In the genomic region with DNA sequence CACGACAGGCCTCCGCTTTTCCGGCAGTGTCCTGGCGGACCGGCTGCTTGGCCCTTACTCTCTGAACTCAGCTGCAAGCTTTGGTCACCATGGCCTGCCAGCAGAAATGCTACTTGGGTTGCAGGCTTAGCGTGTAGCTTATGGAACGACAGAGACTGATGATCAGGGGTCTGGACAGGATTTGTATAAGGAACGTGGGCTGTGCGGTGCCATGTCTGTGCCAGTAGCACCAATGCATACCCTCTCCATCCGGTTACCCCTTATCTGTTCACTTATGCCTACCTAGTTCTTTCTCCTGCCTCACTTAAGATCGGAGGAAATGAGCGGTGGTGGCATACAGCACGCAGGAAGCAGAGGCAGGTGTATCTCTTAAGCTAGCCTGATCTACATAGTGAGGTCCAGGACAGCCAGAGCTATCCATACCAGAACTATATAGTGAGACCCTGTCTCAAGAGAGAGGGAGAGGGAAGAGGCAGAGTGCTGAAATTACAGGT, we compare ENCODE assay signal across 7 mouse cellular contexts. TPM values are rescaled to one million over a fixed set of nuclear protein-coding genes. Genes with fewer than 3 reads are reported as not detected.
DNase-seq lines count a peak whose midpoint lies in the region; ATAC-seq and TF ChIP-seq lines count a peak whose summit lies in the region.

No protein-coding gene starts in this region.

- H3K4me2 ChIP-seq in neural tube, embryonic 11.5 days (ENCODE audit: low read depth), result peak overlapping the region; percentile 78
- H3K4me2 ChIP-seq in limb, embryonic 13.5 days (replicated peaks), result peak overlapping the region; percentile 75

- H3K27me3 ChIP-seq in neural tube, embryonic 11.5 days (ENCODE audit: control insufficient read depth, insufficient read depth, low read length), result no peaks in the 10 kb centered on the region
- H3K27me3 ChIP-seq in erythroblast, embryonic 14.5 days (ENCODE audit: control insufficient read depth), result no peaks in the 10 kb centered on the region
- no peaks in the 10 kb centered on the region for H3K27me3 ChIP-seq in limb, embryonic 13.5 days
- H3K27me3 ChIP-seq in small intestine, adult 2 months (ENCODE audit: control insufficient read depth, insufficient read depth, low read length), result no peaks in the 10 kb centered on the region

- ATAC-seq in neural tube, embryonic 11.5 days (ENCODE audit: insufficient read depth, low FRiP score, low TSS enrichment), result 0 out of 2 replicates have a peak, but pooled peaks have one; percentile 1
- no peak for ATAC-seq in limb, embryonic 13.5 days (ENCODE audit: low FRiP score, low read depth)

- TF ChIP-seq CTCF in small intestine, adult 2 months (IDR thresholded peaks at IDR 0.05; ENCODE audit: extremely low read depth, insufficient read length, insufficient replicate concordance, low read depth, low read length), result no peak

- peaks cover 2% of the 10 kb centered on the region; the same call in 1 of the 2 replicates for H3K36me3 ChIP-seq in neural tube, embryonic 11.5 days (ENCODE audit: control insufficient read depth, insufficient read depth, low read length)
- H3K36me3 ChIP-seq in erythroblast, embryonic 14.5 days (ENCODE audit: control insufficient read depth), result peaks cover 23% of the 10 kb centered on the region
- peaks cover under 1% of the 10 kb centered on the region for H3K36me3 ChIP-seq in limb, embryonic 13.5 days
- no peaks in the 10 kb centered on the region for H3K36me3 ChIP-seq in small intestine, adult 2 months (ENCODE audit: control insufficient read depth, insufficient read depth, low read length)

- no peak for DNase-seq in neural tube, embryonic 11.5 days (ENCODE audit: low spot score)
- DNase-seq in neural tube, embryonic 10.5 days (ENCODE audit: extremely low spot score, low spot score), result no peak
- no peak for DNase-seq in cerebellum, postnatal 25 days
- DNase-seq in embryo, embryonic 10 days (ENCODE audit: low spot score), result no peak

- WGBS in neural tube, embryonic 11.5 days, result 32% methylated on average over 13 of the region's 13 CpGs
- 25% methylated on average over 13 of the region's 13 CpGs for WGBS in limb, embryonic 13.5 days
- WGBS in small intestine, adult 2 months, result 15% methylated on average over 13 of the region's 13 CpGs

- H3K4me1 ChIP-seq in neural tube, embryonic 11.5 days (ENCODE audit: control insufficient read depth, insufficient read depth, low read length), result peaks cover 17% of the 10 kb centered on the region
- peaks cover 39% of the 10 kb centered on the region for H3K4me1 ChIP-seq in erythroblast, embryonic 14.5 days (ENCODE audit: control insufficient read depth)
- peaks cover 27% of the 10 kb centered on the region for H3K4me1 ChIP-seq in limb, embryonic 13.5 days
- H3K4me1 ChIP-seq in small intestine, adult 2 months (ENCODE audit: control insufficient read depth, insufficient read depth, insufficient read length, low read length), result peaks cover 5% of the 10 kb centered on the region; the same call in 1 of the 2 replicates

- H3K27ac ChIP-seq in neural tube, embryonic 11.5 days (ENCODE audit: low read depth, low read length), result peak overlapping the region; percentile 89
- H3K27ac ChIP-seq in limb, embryonic 13.5 days, result peak overlapping the region; percentile 94
- H3K27ac ChIP-seq in small intestine, adult 2 months (ENCODE audit: insufficient read depth, low read depth, low read length), result peak overlapping the region; percentile 83

- no peaks in the 10 kb centered on the region for H3K9me3 ChIP-seq in neural tube, embryonic 11.5 days (ENCODE audit: control insufficient read depth, low read length)
- H3K9me3 ChIP-seq in erythroblast, embryonic 14.5 days (ENCODE audit: control insufficient read depth, low read length), result no peaks in the 10 kb centered on the region
- no peaks in the 10 kb centered on the region for H3K9me3 ChIP-seq in limb, embryonic 13.5 days

- no peak for TF ChIP-seq POLR2A in small intestine, adult 2 months (IDR thresholded peaks at IDR 0.05; ENCODE audit: low read depth, low read length)

- peak overlapping the region; percentile 80 for H3K9ac ChIP-seq in neural tube, embryonic 11.5 days (ENCODE audit: low read length)
- peak overlapping the region; percentile 74 for H3K9ac ChIP-seq in limb, embryonic 13.5 days

- peak overlapping the region; percentile 47 for H3K4me3 ChIP-seq in neural tube, embryonic 11.5 days (ENCODE audit: low read depth, low read length)
- peak overlapping the region; percentile 73 for H3K4me3 ChIP-seq in erythroblast, embryonic 14.5 days (replicated peaks)
- H3K4me3 ChIP-seq in limb, embryonic 13.5 days, result peak overlapping the region; percentile 53
- H3K4me3 ChIP-seq in small intestine, adult 2 months (ENCODE audit: low read depth, low read length), result peak overlapping the region; percentile 81

RNA-seq across cellular contexts. Expression of gene Stip1, which starts 0.9 kb away (rescaled TPM):
- 423 and 425 TPM in 2 replicates for polyA plus RNA-seq in neural tube, embryonic 11.5 days (2014; fragmentation: Nextera tagmentation; extraction: Ambion mirVana)
- 9.2 and 15.0 TPM in 2 replicates for polyA plus RNA-seq in erythroblast, embryonic 14.5 days (2012)
- polyA plus RNA-seq in limb, embryonic 13.5 days (2015; fragmentation: Nextera tagmentation; extraction: Ambion mirVana), result 241 and 278 TPM in 2 replicates
- polyA plus RNA-seq in small intestine, adult 2 months (2012; rRNA removed), result 15.2 and 21.4 TPM in 2 replicates

RNA-seq across cellular contexts. Expression of gene Macrod1, which starts 15.9 kb away (rescaled TPM):
- polyA plus RNA-seq in neural tube, embryonic 11.5 days (2014; fragmentation: Nextera tagmentation; extraction: Ambion mirVana), result 3.2 and 3.3 TPM in 2 replicates
- polyA plus RNA-seq in erythroblast, embryonic 14.5 days (2012), result 1.3 and 2.0 TPM in 2 replicates
- polyA plus RNA-seq in limb, embryonic 13.5 days (2015; fragmentation: Nextera tagmentation; extraction: Ambion mirVana), result 12.3 and 13.3 TPM in 2 replicates
- polyA plus RNA-seq in small intestine, adult 2 months (2012; rRNA removed), result 30.1 and 37.2 TPM in 2 replicates

RNA-seq across cellular contexts. Expression of gene Fermt3, which starts 21.4 kb away (rescaled TPM):
- polyA plus RNA-seq in neural tube, embryonic 11.5 days (2014; fragmentation: Nextera tagmentation; extraction: Ambion mirVana), result 8.8 and 9.5 TPM in 2 replicates
- polyA plus RNA-seq in erythroblast, embryonic 14.5 days (2012), result 48.3 and 49.3 TPM in 2 replicates
- polyA plus RNA-seq in limb, embryonic 13.5 days (2015; fragmentation: Nextera tagmentation; extraction: Ambion mirVana), result 7.6 and 8.4 TPM in 2 replicates
- polyA plus RNA-seq in small intestine, adult 2 months (2012; rRNA removed), result 10.2 and 18.6 TPM in 2 replicates

RNA-seq across cellular contexts. Expression of gene Trpt1, which starts 44.8 kb away (rescaled TPM):
- 9.7 and 12.1 TPM in 2 replicates for polyA plus RNA-seq in neural tube, embryonic 11.5 days (2014; fragmentation: Nextera tagmentation; extraction: Ambion mirVana)
- 0.10 and 0.16 TPM in 2 replicates for polyA plus RNA-seq in erythroblast, embryonic 14.5 days (2012)
- 11.9 and 13.6 TPM in 2 replicates for polyA plus RNA-seq in limb, embryonic 13.5 days (2015; fragmentation: Nextera tagmentation; extraction: Ambion mirVana)
- 5.2 and 7.7 TPM in 2 replicates for polyA plus RNA-seq in small intestine, adult 2 months (2012; rRNA removed)

RNA-seq across cellular contexts. Expression of gene Nudt22, which starts 44.8 kb away (rescaled TPM):
- 19.6 and 20.5 TPM in 2 replicates for polyA plus RNA-seq in neural tube, embryonic 11.5 days (2014; fragmentation: Nextera tagmentation; extraction: Ambion mirVana)
- polyA plus RNA-seq in erythroblast, embryonic 14.5 days (2012), result 1.1 and 1.8 TPM in 2 replicates
- 24.0 and 25.8 TPM in 2 replicates for polyA plus RNA-seq in limb, embryonic 13.5 days (2015; fragmentation: Nextera tagmentation; extraction: Ambion mirVana)
- polyA plus RNA-seq in small intestine, adult 2 months (2012; rRNA removed), result 41.2 and 53.8 TPM in 2 replicates

Comparison
In these comparisons a context has a peak if more than half of its experiments do, and no peak if none do; other contexts are left out.
1. RNA of gene Stip1, which starts 0.9 kb away (polyA plus RNA-seq): 423 to 425 TPM in neural tube, embryonic 11.5 days and 241 to 278 TPM in limb, embryonic 13.5 days; 15.2 to 21.4 TPM in small intestine, adult 2 months and 9.2 to 15.0 TPM in erythroblast, embryonic 14.5 days; every median in the first group is over 10 times any median in the second.
2. Peak in every context shown above with its lines, with median percentiles within 50 percentile points of each other: H3K27ac ChIP-seq and H3K4me3 ChIP-seq.